Mouse (Mus musculus): ENCODE results near the gene Src. TPM values are rescaled to one million over a fixed set of nuclear protein-coding genes. Genes with fewer than 3 reads are reported as not detected.
"Not testable (repeated sequence)": the region's sequence is repeated elsewhere in the genome, so short reads cannot be mapped to it uniquely, and the experiment has no call there.

Gene Src
- total RNA-seq, 2 experiments from 2014 or later = 144 to 147 TPM

GRCm38 (mm10) chr2:157471737-157472136 is 53.5 kb downstream of the Src start:
- DNase-seq (ENCODE audit: extremely low spot score in 1 of 2, low spot score in 1 of 2) = no peak

- DNase-seq (ENCODE audit: extremely low spot score in 1 of 2, low spot score in 1 of 2) = no peak
Measured at GRCm38 (mm10) chr2:157472469-157472868, 54.2 kb downstream of the Src start.

- DNase-seq (ENCODE audit: extremely low spot score in 1 of 2, low spot score in 1 of 2) = no peak
Measured at GRCm38 (mm10) chr2:157474269-157474729, 56.1 kb downstream of the Src start.

GRCm38 (mm10) chr2:157475437-157476379 is 57.5 kb downstream of the Src start:
- DNase-seq (ENCODE audit: extremely low spot score in 1 of 2, low spot score in 1 of 2) = no peak

GRCm38 (mm10) chr2:157478651-157479050 is 60.4 kb downstream of the Src start:
- DNase-seq (ENCODE audit: extremely low spot score in 1 of 2, low spot score in 1 of 2) = no peak

- DNase-seq (ENCODE audit: extremely low spot score in 1 of 2, low spot score in 1 of 2) = peak in 1 of 2 experiments; percentile 58
Measured at GRCm38 (mm10) chr2:157479858-157480568, 61.8 kb downstream of the Src start.

- DNase-seq (ENCODE audit: extremely low spot score in 1 of 2, low spot score in 1 of 2) = no peak
Measured at GRCm38 (mm10) chr2:157482729-157483128, 64.5 kb downstream of the Src start.

GRCm38 (mm10) chr2:157486559-157486958 is 68.3 kb downstream of the Src start:
- DNase-seq (ENCODE audit: extremely low spot score in 1 of 2, low spot score in 1 of 2) = not testable (repeated sequence)

GRCm38 (mm10) chr2:157486981-157487656 is 68.9 kb downstream of the Src start:
- no peak for DNase-seq (ENCODE audit: extremely low spot score in 1 of 2, low spot score in 1 of 2)

GRCm38 (mm10) chr2:157487733-157488175 is 69.5 kb downstream of the Src start:
- DNase-seq (ENCODE audit: extremely low spot score in 1 of 2, low spot score in 1 of 2) = no peak

GRCm38 (mm10) chr2:157493240-157493639 is 75.0 kb downstream of the Src start:
- no peak for DNase-seq (ENCODE audit: extremely low spot score in 1 of 2, low spot score in 1 of 2)

GRCm38 (mm10) chr2:157498529-157498928 is 80.3 kb downstream of the Src start:
- DNase-seq (ENCODE audit: extremely low spot score in 1 of 2, low spot score in 1 of 2) = no peak

GRCm38 (mm10) chr2:157500364-157500763 is 82.1 kb downstream of the Src start:
- no peak for DNase-seq (ENCODE audit: extremely low spot score in 1 of 2, low spot score in 1 of 2)

GRCm38 (mm10) chr2:157501324-157501723 is 83.1 kb downstream of the Src start:
- DNase-seq (ENCODE audit: extremely low spot score in 1 of 2, low spot score in 1 of 2) = no peak

GRCm38 (mm10) chr2:157506779-157507178 is 88.5 kb downstream of the Src start:
- peak in 1 of 2 experiments; percentile 63 for DNase-seq (ENCODE audit: extremely low spot score in 1 of 2, low spot score in 1 of 2)

GRCm38 (mm10) chr2:157509182-157509581 is 90.9 kb downstream of the Src start:
- no peak for DNase-seq (ENCODE audit: extremely low spot score in 1 of 2, low spot score in 1 of 2)

GRCm38 (mm10) chr2:157510031-157510430 is 91.8 kb downstream of the Src start:
- no peak for DNase-seq (ENCODE audit: extremely low spot score in 1 of 2, low spot score in 1 of 2)

- no peak for DNase-seq (ENCODE audit: extremely low spot score in 1 of 2, low spot score in 1 of 2)
Measured at GRCm38 (mm10) chr2:157512859-157513258, 94.6 kb downstream of the Src start.

GRCm38 (mm10) chr2:157513737-157514208 is 95.5 kb downstream of the Src start:
- no peak for DNase-seq (ENCODE audit: extremely low spot score in 1 of 2, low spot score in 1 of 2)

- no peak for DNase-seq (ENCODE audit: extremely low spot score in 1 of 2, low spot score in 1 of 2)
Measured at GRCm38 (mm10) chr2:157514353-157514752, 96.1 kb downstream of the Src start.

All from layer of hippocampus, postnatal 25 days (tissue).